Mouse (Mus musculus) embryo, embryonic 10.5 days (tissue): ENCODE measurements at regions not wholly inside any gene's neighbourhood (a gene's known extent, or its start where the extent isn't known, plus 50 kb on each side); places are given as distances from the start of the nearest gene placed in this dataset.

Source experiments
- DNase-seq: peaks from one replicate; pipeline ENCODE4 v3.0.0-alpha.2; 2015; ENCODE audit warnings: low spot score

- no peak for DNase-seq
These were observed 144.8 kb upstream of the Gimd1 start for GRCm38 (mm10) chr3:132484814-132485213.

GRCm38 (mm10) chr3:132485553-132485952 is 144.1 kb upstream of the Gimd1 start:
- DNase-seq = no peak

- peak; percentile 82 for DNase-seq
These were observed 123.5 kb upstream of the Gimd1 start for GRCm38 (mm10) chr3:132506095-132506494.

- peak; percentile 18 for DNase-seq
These were observed 119.4 kb upstream of the Gimd1 start for GRCm38 (mm10) chr3:132510240-132510639.

- no peak for DNase-seq
These were observed 117.0 kb upstream of the Gimd1 start for GRCm38 (mm10) chr3:132512526-132513102.

- DNase-seq = no peak
These were observed 96.2 kb upstream of the Gimd1 start for GRCm38 (mm10) chr3:132533323-132533904.

- DNase-seq = no peak
These were observed 89.6 kb upstream of the Gimd1 start for GRCm38 (mm10) chr3:132539780-132540658.

GRCm38 (mm10) chr3:132551238-132551808 is 78.3 kb upstream of the Gimd1 start:
- no peak for DNase-seq

GRCm38 (mm10) chr3:132565755-132566154 is 63.9 kb upstream of the Gimd1 start:
- no peak for DNase-seq

GRCm38 (mm10) chr3:132566301-132566700 is 63.3 kb upstream of the Gimd1 start:
- no peak for DNase-seq
